Mouse (Mus musculus): ENCODE measurements at regions not wholly inside any gene's neighbourhood (a gene's known extent, or its start where the extent isn't known, plus 50 kb on each side); places are given as distances from the start of the nearest gene placed in this dataset.

DNA sequence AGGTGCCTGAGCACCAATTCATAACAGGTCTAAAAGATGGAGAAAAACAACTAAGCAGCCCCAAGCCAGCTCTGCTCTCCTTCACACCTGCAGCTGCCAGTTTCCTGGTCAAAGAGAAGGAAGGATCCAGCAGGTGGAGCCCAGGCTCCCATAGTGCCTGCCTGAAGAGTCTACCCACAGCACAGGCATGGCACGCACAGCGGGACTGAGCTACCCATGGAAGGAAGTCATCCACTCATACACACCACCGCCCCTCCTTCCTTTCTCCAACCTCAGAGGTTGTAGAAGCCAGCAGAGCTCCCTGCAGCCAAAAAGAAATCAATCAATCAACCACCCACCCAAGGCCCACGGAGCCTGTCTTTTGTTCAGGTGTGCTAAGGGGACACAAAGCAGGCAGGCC is 197.0 kb upstream of the Cadm1 start:
- no peak overlapping the region for H3K27ac ChIP-seq (ENCODE audit: low read depth, low read length)
- no peaks in the 10 kb centered on the region for H3K36me3 ChIP-seq (ENCODE audit: control insufficient read depth, insufficient read depth, low read length)
- no peak overlapping the region for H3K4me2 ChIP-seq (ENCODE audit: low read depth, low read length)
- H3K4me1 ChIP-seq (ENCODE audit: control insufficient read depth, insufficient read depth, low read length): no peaks in the 10 kb centered on the region
- H3K4me3 ChIP-seq (ENCODE audit: low read depth, low read length): no peak overlapping the region
- no peaks in the 10 kb centered on the region for H3K27me3 ChIP-seq (ENCODE audit: control insufficient read depth, insufficient read depth, low read length)
- H3K9me3 ChIP-seq (ENCODE audit: control insufficient read depth, low read length): no peaks in the 10 kb centered on the region
- no peak overlapping the region for H3K9ac ChIP-seq (replicated peaks; ENCODE audit: low read depth, low read length)
- WGBS: 52% methylated on average over 4 of the region's 4 CpGs
- ATAC-seq (ENCODE audit: low read depth): no peak

GRCm38 (mm10) chr9:47338221-47338620 is 191.8 kb upstream of the Cadm1 start:
- no peaks in the 10 kb centered on the region for H3K36me3 ChIP-seq (ENCODE audit: control insufficient read depth, insufficient read depth, low read length)
- no peaks in the 10 kb centered on the region for H3K4me1 ChIP-seq (ENCODE audit: control insufficient read depth, insufficient read depth, low read length)
- no peak for ATAC-seq (ENCODE audit: low read depth)
- H3K4me3 ChIP-seq (ENCODE audit: low read depth, low read length): no peak overlapping the region
- no peak overlapping the region for H3K9ac ChIP-seq (replicated peaks; ENCODE audit: low read depth, low read length)
- no peak overlapping the region for H3K4me2 ChIP-seq (ENCODE audit: low read depth, low read length)
- WGBS: 62% methylated on average over 4 of the region's 4 CpGs
- H3K27me3 ChIP-seq (ENCODE audit: control insufficient read depth, insufficient read depth, low read length): no peaks in the 10 kb centered on the region
- H3K27ac ChIP-seq (ENCODE audit: low read depth, low read length): no peak overlapping the region
- no peaks in the 10 kb centered on the region for H3K9me3 ChIP-seq (ENCODE audit: control insufficient read depth, low read length)

DNA sequence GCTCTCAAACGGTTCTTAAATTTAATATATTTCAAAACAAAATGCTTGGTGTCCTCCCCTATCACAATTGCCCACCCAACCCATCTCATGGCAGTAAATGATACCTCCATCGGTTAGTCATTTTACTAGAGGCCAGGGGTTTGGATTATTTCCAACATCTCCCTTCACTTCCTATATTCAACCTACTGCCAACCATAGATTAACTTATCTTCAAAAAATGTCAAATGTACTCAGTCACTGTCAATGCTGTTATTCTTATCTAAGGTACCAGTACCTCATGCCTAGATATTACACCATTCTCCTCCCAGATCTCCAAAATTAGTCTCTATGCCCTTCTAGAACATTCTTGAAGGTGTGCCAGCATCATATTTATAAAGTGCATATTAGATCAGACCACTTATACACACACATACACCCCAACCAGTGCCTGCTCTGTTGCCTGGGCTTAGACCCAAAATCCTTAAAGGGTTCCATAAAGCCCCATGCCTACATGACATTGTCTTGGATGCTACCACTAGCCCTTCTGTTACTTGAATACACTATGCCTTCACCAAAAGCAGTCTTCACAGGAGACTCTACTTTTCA is 183.4 kb upstream of the Cadm1 start:
- Histone ChIP-seq H3K27me3 (ENCODE audit: control insufficient read depth, insufficient read depth, low read length) (no peaks in the 10 kb centered on the region), H3K9me3 (ENCODE audit: control insufficient read depth, low read length) (no peaks in the 10 kb centered on the region), H3K36me3 (ENCODE audit: control insufficient read depth, insufficient read depth, low read length) (no peaks in the 10 kb centered on the region), H3K4me2 (ENCODE audit: low read depth, low read length) (no peak overlapping the region), H3K9ac (replicated peaks; ENCODE audit: low read depth, low read length) (no peak overlapping the region), H3K4me3 (ENCODE audit: low read depth, low read length) (no peak overlapping the region), H3K4me1 (ENCODE audit: control insufficient read depth, insufficient read depth, low read length) (no peaks in the 10 kb centered on the region), H3K27ac (ENCODE audit: low read depth, low read length) (no peak overlapping the region)
- no peak for ATAC-seq (ENCODE audit: low read depth)
- WGBS: 83% methylated on average over 2 of the region's 2 CpGs

DNA sequence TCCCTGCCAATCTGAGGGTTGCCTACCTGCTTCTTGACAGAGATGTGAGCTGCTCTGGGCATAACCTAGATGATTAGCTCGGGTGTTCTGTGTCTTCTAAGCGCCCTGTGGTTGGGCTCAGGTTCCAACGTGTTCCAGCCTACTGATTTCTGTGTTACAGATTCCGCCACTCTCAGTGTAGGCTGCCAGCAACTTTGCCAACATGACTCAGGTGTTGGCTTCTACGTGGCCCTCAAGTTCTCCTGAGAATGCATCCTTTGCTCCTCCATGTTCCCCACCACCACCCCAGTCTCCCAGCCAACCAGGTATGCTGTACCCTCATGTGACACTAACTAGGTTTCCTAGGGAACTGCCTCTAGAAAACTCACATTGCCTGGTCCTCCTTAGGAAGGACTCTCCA is 179.7 kb upstream of the Cadm1 start:
- Histone ChIP-seq H3K27me3 (ENCODE audit: control insufficient read depth, insufficient read depth, low read length) (no peaks in the 10 kb centered on the region), H3K36me3 (ENCODE audit: control insufficient read depth, insufficient read depth, low read length) (no peaks in the 10 kb centered on the region), H3K9me3 (ENCODE audit: control insufficient read depth, low read length) (no peaks in the 10 kb centered on the region), H3K4me3 (ENCODE audit: low read depth, low read length) (no peak overlapping the region), H3K27ac (ENCODE audit: low read depth, low read length) (no peak overlapping the region), H3K4me2 (ENCODE audit: low read depth, low read length) (no peak overlapping the region), H3K4me1 (ENCODE audit: control insufficient read depth, insufficient read depth, low read length) (no peaks in the 10 kb centered on the region), H3K9ac (replicated peaks; ENCODE audit: low read depth, low read length) (no peak overlapping the region)
- 79% methylated on average over 5 of the region's 5 CpGs for WGBS
- ATAC-seq (ENCODE audit: low read depth): no peak

GRCm38 (mm10) chr9:47351036-47351435 is 178.9 kb upstream of the Cadm1 start:
- no peak overlapping the region for H3K4me2 ChIP-seq (ENCODE audit: low read depth, low read length)
- H3K9me3 ChIP-seq (ENCODE audit: control insufficient read depth, low read length): no peaks in the 10 kb centered on the region
- 74% methylated on average over 6 of the region's 6 CpGs for WGBS
- no peaks in the 10 kb centered on the region for H3K27me3 ChIP-seq (ENCODE audit: control insufficient read depth, insufficient read depth, low read length)
- H3K9ac ChIP-seq (replicated peaks; ENCODE audit: low read depth, low read length): no peak overlapping the region
- no peaks in the 10 kb centered on the region for H3K36me3 ChIP-seq (ENCODE audit: control insufficient read depth, insufficient read depth, low read length)
- H3K27ac ChIP-seq (ENCODE audit: low read depth, low read length): no peak overlapping the region
- no peaks in the 10 kb centered on the region for H3K4me1 ChIP-seq (ENCODE audit: control insufficient read depth, insufficient read depth, low read length)
- no peak overlapping the region for H3K4me3 ChIP-seq (ENCODE audit: low read depth, low read length)
- no peak for ATAC-seq (ENCODE audit: low read depth)

- Histone ChIP-seq H3K4me2 (ENCODE audit: low read depth, low read length) (no peak overlapping the region), H3K27ac (ENCODE audit: low read depth, low read length) (no peak overlapping the region), H3K27me3 (ENCODE audit: control insufficient read depth, insufficient read depth, low read length) (no peaks in the 10 kb centered on the region), H3K4me3 (ENCODE audit: low read depth, low read length) (no peak overlapping the region), H3K9ac (replicated peaks; ENCODE audit: low read depth, low read length) (no peak overlapping the region), H3K4me1 (ENCODE audit: control insufficient read depth, insufficient read depth, low read length) (peaks cover 1% of the 10 kb centered on the region; the same call in 1 of the 2 replicates), H3K9me3 (ENCODE audit: control insufficient read depth, low read length) (no peaks in the 10 kb centered on the region), H3K36me3 (ENCODE audit: control insufficient read depth, insufficient read depth, low read length) (no peaks in the 10 kb centered on the region)
- no peak for ATAC-seq (ENCODE audit: low read depth)
- WGBS: 27% methylated on average over 2 of the region's 2 CpGs
These were observed 177.0 kb upstream of the Cadm1 start for GRCm38 (mm10) chr9:47353017-47353416.

- Histone ChIP-seq H3K4me2 (ENCODE audit: low read depth, low read length) (no peak overlapping the region), H3K4me3 (ENCODE audit: low read depth, low read length) (no peak overlapping the region), H3K27ac (ENCODE audit: low read depth, low read length) (no peak overlapping the region), H3K9ac (replicated peaks; ENCODE audit: low read depth, low read length) (no peak overlapping the region), H3K27me3 (ENCODE audit: control insufficient read depth, insufficient read depth, low read length) (no peaks in the 10 kb centered on the region), H3K9me3 (ENCODE audit: control insufficient read depth, low read length) (no peaks in the 10 kb centered on the region), H3K36me3 (ENCODE audit: control insufficient read depth, insufficient read depth, low read length) (no peaks in the 10 kb centered on the region), H3K4me1 (ENCODE audit: control insufficient read depth, insufficient read depth, low read length) (peaks cover 5% of the 10 kb centered on the region; the same call in 1 of the 2 replicates)
- no peak for ATAC-seq (ENCODE audit: low read depth)
- 74% methylated on average over 5 of the region's 5 CpGs for WGBS
These were observed 176.0 kb upstream of the Cadm1 start for GRCm38 (mm10) chr9:47353972-47354371.

GRCm38 (mm10) chr9:47354423-47354822 is 175.6 kb upstream of the Cadm1 start:
- Histone ChIP-seq H3K4me3 (ENCODE audit: low read depth, low read length) (no peak overlapping the region), H3K4me2 (ENCODE audit: low read depth, low read length) (no peak overlapping the region), H3K27ac (ENCODE audit: low read depth, low read length) (no peak overlapping the region), H3K9ac (replicated peaks; ENCODE audit: low read depth, low read length) (no peak overlapping the region), H3K9me3 (ENCODE audit: control insufficient read depth, low read length) (no peaks in the 10 kb centered on the region), H3K36me3 (ENCODE audit: control insufficient read depth, insufficient read depth, low read length) (no peaks in the 10 kb centered on the region), H3K27me3 (ENCODE audit: control insufficient read depth, insufficient read depth, low read length) (no peaks in the 10 kb centered on the region), H3K4me1 (ENCODE audit: control insufficient read depth, insufficient read depth, low read length) (peaks cover 5% of the 10 kb centered on the region; the same call in 1 of the 2 replicates)
- ATAC-seq (ENCODE audit: low read depth): no peak
- WGBS: 92% methylated on average over 2 of the region's 2 CpGs

- Histone ChIP-seq H3K4me2 (ENCODE audit: low read depth, low read length) (no peak overlapping the region), H3K9ac (replicated peaks; ENCODE audit: low read depth, low read length) (no peak overlapping the region), H3K27me3 (ENCODE audit: control insufficient read depth, insufficient read depth, low read length) (no peaks in the 10 kb centered on the region), H3K4me1 (ENCODE audit: control insufficient read depth, insufficient read depth, low read length) (peaks cover 5% of the 10 kb centered on the region; the same call in 1 of the 2 replicates), H3K36me3 (ENCODE audit: control insufficient read depth, insufficient read depth, low read length) (no peaks in the 10 kb centered on the region), H3K9me3 (ENCODE audit: control insufficient read depth, low read length) (no peaks in the 10 kb centered on the region), H3K4me3 (ENCODE audit: low read depth, low read length) (no peak overlapping the region), H3K27ac (ENCODE audit: low read depth, low read length) (no peak overlapping the region)
- no peak for ATAC-seq (ENCODE audit: low read depth)
- WGBS: 91% methylated on average over 9 of the region's 9 CpGs
These were observed 175.1 kb upstream of the Cadm1 start for GRCm38 (mm10) chr9:47354866-47355265.

Data from neural tube, embryonic 14.5 days (tissue).